Mouse (Mus musculus): Measurements from ENCODE around the gene Gm20917.
"Not testable (repeated sequence)": the region's sequence is repeated elsewhere in the genome, so short reads cannot be mapped to it uniquely, and the experiment has no call there.

Gene Gm20917
- long read RNA-seq, experiment 1: 0 reads
- long read RNA-seq, experiment 2: 0 reads

- intact Hi-C loops (cut with DNase I): not testable (repeated sequence)
These were observed at the start of gene Gm20917 for GRCm38 (mm10) chrY:79151022-79151421. Gene Gm20917 (minus strand): TSS chrY:79151122.
